Mouse (Mus musculus): ENCODE measurements around the gene Etaa1.
"Not testable (repeated sequence)": the region's sequence is repeated elsewhere in the genome, so short reads cannot be mapped to it uniquely, and the experiment has no call there.

Gene Etaa1

DNA sequence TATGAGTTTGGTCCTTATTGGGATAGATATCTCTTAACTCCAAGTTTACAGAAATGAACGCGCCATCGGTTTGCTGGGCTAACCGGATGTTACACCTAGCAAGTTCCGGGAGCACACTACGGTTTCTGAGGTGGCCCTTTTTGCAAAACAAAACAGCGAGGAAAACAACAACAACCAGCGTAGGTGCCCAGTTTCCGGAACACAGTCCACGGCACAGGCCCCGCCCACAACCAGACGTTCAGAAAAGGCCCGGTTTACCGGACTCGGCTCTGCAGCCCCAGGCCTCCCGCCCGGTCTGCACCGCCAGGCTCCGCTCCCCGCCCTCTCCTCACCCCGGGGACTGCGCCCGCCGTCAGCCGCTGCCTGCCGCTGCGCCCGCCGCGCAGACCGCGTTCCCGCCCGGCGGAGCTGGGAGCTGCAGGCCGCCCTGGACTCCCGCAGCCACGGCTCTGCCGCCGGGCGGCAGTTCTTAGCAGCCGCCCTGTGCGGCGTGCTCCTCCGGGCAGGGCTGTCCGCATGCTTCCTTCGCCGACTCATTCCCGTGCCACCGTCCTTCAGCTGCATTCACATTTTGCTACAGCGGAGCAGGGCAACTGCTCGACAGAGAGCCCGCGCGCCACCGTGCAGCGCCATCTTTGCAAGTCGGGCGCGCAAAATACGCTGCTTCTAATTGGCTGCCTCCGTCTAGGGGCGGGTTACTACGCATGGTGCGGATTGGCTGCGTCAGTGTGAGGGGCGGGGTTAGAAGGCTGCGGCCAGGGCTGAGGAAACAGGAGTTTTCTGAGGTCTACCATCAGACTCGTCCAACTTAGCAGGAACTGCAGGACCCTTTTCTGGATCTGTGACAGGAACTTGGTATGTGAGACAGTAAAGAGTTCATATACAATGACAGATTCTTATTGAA, at the start of gene Etaa1:
Etaa1 (minus strand) TSS at position 645 of the 904 bp plus-strand sequence.
- peak; percentile 97 for DNase-seq

DNA sequence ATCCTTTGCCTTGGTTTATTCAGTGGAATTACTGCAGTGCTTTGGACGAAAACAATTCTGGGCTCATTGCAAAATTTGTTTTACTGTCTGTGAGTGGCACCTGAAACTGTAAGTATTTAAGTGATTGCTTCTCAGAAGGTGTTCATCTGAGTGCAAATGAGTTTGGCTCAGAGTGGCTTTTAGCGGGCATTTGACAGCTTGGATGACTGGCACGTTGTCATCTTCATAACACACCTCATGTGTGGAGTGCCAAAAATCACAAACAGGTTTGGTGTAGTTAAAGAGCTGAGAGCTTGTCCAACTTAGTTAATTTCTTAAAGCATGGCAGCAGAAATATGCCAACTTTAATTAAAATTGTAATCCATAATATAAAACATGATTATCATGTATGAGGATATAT, 40.5 kb upstream of the Etaa1 start:
- no peak for DNase-seq

DNA sequence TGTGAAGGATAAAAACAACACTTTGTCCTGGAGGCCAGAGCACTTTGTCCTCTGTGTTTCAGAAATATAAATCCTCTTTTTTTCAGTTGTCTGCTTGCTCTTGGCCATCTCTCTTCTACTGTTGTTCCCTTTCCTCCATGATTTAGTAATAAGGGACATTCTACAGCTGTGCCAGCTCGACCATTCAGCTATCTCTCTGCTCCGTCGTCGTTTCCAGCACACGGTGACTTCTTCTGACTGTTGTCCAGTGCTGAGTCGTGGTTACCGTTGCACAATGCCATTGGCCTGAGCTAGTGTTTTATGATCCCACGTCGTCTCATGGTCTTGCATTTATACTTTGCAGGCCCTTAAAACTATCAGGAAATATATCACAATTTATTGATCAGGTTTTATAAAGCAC, 38.6 kb upstream of the Etaa1 start:
- no peak for DNase-seq

DNA sequence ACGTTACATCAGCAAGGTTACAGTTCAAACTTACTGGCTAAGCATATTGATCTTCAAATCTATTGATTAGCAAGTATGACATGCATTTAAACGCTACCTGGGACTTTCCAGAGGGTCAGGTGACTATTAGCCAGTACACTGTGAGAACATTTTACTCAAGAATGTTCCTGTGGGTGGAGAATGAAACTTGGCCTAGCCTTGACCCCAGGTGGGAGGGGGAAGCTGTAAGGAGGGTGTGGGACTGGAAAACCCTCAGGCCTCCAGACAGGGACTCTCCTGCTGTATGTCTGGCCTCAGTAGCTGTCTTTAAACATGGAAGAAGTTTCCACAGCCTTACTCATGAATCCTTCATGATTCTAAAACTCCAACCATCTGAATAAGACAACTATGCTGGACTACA, 29.7 kb upstream of the Etaa1 start:
- DNase-seq, result no peak

DNA sequence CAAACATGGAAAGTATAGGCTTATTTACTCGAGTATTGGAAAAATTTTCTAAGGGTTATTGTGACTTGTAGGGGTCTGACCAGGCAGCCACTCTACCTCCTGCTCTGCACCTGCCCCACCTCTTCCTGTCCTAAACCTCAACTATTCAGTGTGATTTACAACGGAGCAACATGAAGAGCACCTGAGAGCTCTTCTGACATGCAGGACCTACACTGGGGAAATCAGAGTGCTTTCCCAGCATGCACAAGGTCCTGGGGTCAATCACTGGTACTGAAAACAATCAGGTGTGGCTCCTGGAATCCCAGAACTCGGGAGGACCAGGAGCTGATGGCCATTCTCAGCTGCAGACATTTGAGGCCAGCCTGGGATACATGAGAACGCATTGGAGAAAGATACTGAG, 27.6 kb upstream of the Etaa1 start:
- DNase-seq, result no peak

DNA sequence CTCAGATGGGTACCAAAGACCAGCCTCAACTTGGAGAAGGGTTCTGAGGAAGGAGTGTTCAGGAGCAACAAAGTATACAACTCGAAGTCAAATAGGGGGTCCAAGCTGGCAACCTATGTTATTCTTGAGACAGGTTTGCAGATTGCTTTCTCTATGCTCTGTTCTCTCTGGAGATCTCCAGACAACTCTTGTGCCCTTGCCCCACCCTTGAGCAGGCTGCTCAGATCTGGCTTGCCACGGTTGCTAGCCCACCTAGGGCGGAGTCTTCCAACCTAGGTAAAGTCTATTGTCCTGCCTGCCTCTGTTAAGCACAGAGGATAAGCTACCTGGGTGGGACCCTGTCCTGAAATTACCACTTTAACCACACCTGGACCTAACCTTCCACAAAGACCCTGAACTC, 21.9 kb upstream of the Etaa1 start:
- DNase-seq, result no peak

DNA sequence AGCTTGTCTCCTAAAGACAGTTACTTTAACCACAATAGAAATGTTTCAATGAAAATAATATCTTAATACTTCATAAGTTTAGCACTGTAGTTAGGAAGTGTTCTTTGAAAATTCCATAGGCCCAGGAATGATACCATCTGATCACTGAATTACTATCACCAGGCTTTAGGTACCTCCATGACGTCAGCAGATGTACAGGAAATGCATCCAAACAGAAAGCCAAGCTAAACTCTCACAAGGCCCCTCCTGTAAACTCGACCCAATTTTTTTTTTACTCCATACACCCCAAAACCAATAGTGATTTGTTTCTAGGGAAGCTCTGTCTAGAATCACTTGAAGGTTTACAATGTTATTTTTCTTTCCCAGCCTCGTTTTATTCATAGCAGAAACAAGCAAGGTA, 884 bp downstream of the Etaa1 start:
- no peak for DNase-seq

DNA sequence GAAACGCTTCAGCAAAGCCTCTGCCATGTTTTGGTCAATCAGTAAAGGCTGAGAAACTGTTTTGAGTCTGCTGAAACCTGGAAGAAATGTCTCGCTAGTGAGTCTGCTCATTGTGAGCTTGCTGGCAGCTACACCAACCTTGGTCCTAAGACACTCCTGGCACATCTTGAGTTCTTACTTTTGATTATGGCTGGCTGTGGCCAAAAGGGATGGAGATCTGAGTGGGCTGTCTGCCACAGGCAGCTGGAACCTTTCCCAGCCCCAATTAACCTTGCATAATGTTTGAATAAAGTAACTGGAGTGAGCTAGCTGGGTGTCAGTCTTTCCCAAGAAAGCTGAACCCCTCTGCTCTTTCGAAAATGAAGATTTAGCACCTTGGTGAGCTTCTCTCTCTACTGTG, 2.3 kb downstream of the Etaa1 start:
- no peak for DNase-seq

DNA sequence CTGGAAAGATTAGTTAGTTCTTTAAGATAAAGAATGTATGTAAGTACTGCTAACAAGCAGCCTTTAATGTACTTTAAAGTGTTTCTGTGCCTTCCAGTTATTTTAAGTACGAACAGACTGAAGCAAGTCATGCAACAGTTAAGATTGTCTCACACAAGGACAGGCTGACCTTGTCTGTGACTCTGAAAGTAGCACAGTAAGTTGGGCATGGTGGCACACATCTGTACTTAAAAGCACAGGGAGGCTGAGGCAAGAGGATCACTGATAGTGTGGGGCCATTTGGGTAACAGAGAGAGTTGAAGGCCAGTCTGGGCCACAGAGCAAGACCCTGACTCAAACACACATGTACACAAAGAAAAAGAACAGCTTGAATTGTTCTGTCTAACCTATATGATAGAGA, 14.5 kb downstream of the Etaa1 start:
- no peak for DNase-seq

DNA sequence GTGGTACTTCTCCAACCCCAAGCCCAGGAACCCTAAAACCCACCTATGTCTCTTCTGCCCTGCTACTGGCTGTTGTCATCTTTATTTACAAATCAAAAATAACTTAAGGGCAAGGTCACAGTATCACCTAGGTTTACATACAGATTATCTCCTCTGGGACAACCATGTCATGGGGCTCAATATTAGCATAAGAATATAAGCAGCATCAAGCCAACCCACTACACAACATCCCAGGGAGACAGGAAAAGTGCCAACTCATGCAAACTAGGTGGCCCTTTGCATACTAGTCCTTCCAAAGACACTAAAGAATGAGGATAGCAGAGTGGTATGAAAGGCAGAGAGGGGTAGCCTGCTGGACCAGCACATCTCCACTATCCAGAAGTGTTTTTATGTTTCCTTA, 15.7 kb downstream of the Etaa1 start:
- no peak for DNase-seq

DNA sequence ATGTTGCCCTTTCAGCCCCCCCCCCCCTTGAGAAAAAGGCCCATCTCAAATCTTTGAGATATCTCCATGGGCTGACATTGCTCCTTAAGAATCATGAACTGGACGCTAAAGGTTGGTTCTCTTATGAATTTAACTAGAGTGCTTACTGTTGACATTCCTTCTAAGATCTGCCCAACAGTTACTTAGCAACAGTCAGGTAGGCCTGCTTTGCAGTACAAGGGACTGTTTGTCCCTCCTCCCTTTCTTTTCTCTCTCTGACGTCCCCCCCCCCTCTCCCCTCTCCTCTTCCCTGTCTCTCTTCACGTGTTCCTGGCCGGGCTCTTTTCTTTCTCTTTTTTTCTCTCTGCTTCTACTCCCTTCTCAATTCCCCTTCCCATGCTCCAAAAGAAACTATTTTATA, 35.8 kb downstream of the Etaa1 start:
- DNase-seq, result no peak

DNA sequence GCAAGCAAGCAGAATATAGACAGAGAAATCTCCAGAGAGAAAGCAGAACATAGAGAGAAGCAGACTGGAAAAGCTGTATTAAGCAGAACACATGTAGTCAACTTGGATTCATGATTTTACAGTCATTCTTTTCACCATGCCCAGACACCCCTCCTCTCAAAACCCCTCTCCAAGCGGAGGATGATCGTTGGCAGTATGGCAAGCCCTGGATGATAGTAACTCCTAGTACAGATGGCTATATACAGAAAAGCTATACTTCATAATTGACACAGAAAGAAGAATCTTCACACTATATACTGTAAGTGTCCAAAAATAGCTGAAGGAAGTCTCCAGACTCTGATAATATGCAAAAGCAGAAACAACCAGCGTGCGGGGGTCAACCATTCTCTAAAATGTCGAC, 36.6 kb downstream of the Etaa1 start:
- no peak for DNase-seq

DNA sequence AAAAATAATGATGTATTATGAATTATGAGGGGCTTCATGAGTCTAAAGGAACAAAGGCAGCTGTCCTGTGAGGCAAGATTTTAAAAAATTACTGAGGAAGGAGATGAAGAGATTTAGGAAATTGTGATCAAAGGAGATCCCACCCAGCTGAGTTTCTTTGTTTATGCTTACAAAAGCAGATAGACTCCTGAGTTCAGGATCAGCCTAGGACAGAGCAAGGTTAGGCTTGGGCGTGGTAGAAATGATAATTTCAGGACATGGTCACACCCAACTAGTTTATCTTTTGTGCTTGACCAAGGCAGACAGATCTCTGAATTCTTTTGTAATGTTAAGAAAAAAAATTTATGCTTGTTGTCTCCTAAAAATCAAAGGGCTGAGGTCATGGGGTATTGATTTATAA, 37.2 kb downstream of the Etaa1 start:
- no peak for DNase-seq

DNA sequence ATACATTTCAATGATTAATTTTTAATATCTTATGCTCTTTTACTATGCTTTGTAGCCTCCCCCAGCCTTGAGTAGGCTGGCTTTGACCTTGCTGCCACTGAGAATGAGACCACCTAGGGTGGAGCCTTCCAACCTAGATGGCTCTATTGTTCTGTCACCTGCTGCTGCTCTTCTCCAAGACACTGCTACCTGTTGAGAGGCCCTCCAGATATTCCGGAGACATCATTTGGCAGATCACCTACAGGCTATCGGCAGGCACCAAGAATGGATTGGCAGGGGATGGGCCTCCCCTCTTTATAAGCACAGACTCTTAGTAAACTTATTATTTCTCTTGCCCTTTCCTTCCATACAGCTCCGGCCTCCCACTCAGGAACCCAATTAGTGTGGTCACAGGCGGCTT, 52.7 kb downstream of the Etaa1 start:
- DNase-seq, result not testable (repeated sequence)

Data from thymus, postnatal 4 days (tissue).